Mouse (Mus musculus) forebrain, postnatal 0 days (tissue): ENCODE measurements around the gene Fbxw4. TPM values are rescaled to one million over a fixed set of nuclear protein-coding genes. Genes with fewer than 3 reads are reported as not detected.
A peak's percentile ranks its signal among the peaks of the same experiment; 100 is the strongest.

Experiments used
- ATAC-seq: fragments of 200-750 bp; cut with Nextera tagmentation; 2 replicates; pipeline ENCODE4 v1.8.0; 2017; ENCODE audit warnings: mild to moderate bottlenecking, moderate library complexity
- DNase-seq: peaks from one replicate; pipeline ENCODE4 v3.0.0-alpha.2; 2015
- H3K27ac ChIP-seq: fragments of 300-500 bp; sonication (generic); 2 replicates; pipeline ENCODE4 v1.5.1; 2014; ENCODE audit warnings: low read depth, mild to moderate bottlenecking, antibody characterized with exemption, low read length, moderate library complexity, mixed read lengths
- H3K27me3 ChIP-seq: fragments of 300-500 bp; sonication (generic); 2 replicates; pipeline ENCODE4 v1.6.1; 2014; ENCODE audit warnings: mild to moderate bottlenecking, low read length, mixed read lengths; ENCODE audit not compliant: insufficient read depth
- H3K36me3 ChIP-seq: fragments of 300-500 bp; sonication (generic); 2 replicates; pipeline ENCODE4 v1.6.1; 2014; ENCODE audit warnings: mild to moderate bottlenecking, moderate library complexity; ENCODE audit not compliant: insufficient read depth
- H3K4me1 ChIP-seq: fragments of 300-500 bp; sonication (generic); 2 replicates; pipeline ENCODE4 v1.6.1; 2014; ENCODE audit warnings: antibody characterized with exemption; ENCODE audit not compliant: insufficient read depth
- H3K4me2 ChIP-seq: fragments of 300-500 bp; sonication (generic); 2 replicates; pipeline ENCODE4 v1.6.1; 2014; ENCODE audit warnings: low read depth, mild to moderate bottlenecking, moderate library complexity
- H3K4me3 ChIP-seq: fragments of 300-500 bp; sonication (generic); 2 replicates; pipeline ENCODE4 v1.5.1; 2014; ENCODE audit warnings: low read depth, low read length, mixed read lengths
- H3K9ac ChIP-seq: fragments of 300-500 bp; sonication (generic); 2 replicates; pipeline ENCODE4 v1.6.1; 2014; ENCODE audit warnings: mild to moderate bottlenecking
- H3K9me3 ChIP-seq: fragments of 300-500 bp; sonication (generic); 2 replicates; pipeline ENCODE4 v1.6.1; 2016; ENCODE audit warnings: low read length
- CTCF ChIP-seq: sonication (generic); IDR thresholded peaks from 2 replicates; pipeline ENCODE4 v1.5.1; 2016; ENCODE audit warnings: antibody characterized with exemption, control low read depth, low read depth
- WGBS: fragments of 180-500 bp; shearing (Covaris S2); extraction: QIAGEN DNeasy Blood & Tissue Kit; methylation state at CpG from one replicate; pipeline ENCODE4 v1.1.7; 2014; 5-methylcytosine and 5-hydroxymethylcytosine counted together
- polyA plus RNA-seq: library from polyadenylated mRNA; unstranded; fragments of >200 nt; fragmentation: Nextera tagmentation; extraction: Ambion mirVana; gene quantifications from 2 replicates; pipeline ENCODE4 v1.2.1, GENCODE M21; 2015
- total RNA-seq: library from RNA; depleted of rRNA; stranded (reverse); fragments of >200 nt; gene quantifications from 2 replicates; pipeline ENCODE4 v1.2.3, GENCODE M21; 2014

The Fbxw4 gene
- total and polyA plus RNA-seq, 2 experiments from 2014 or later, result 6.4 to 31.8 TPM

DNA sequence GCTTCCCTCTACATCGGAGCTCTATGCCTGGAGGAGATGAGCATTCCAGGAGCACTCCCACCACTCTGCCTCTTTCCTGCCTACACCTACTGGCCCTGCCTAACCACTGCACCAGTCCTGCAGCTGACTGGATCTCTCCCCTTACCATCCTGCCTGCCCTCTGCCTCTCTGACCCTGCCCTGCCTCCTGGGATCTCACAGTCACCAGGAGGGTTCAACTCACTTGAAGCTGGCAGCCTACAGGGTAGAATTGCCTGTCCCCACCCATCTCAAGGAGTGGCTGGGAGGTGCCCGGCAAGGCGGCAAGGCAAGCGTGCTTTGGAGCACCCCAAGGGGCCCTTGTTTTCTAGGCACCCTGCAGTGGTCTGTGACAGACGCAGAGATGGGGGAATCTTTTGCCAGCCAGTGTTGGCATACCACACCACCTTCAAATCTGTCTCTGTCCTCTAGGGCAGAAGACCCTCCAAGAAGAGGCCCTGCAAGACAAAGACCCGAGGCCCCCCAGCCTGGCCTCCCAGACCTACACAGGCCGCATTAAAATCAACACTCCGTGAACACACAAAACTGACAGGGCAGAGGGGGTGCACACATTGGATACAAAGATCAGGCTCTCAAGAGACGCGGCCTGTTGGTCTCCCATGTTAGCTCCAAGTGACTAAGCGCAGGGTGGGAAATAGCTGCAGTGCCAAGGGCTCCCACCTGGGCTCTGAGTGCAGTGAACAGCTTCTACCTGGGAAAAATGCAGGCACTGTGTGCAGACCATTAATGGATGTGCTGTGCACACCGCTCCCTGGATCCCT, 44.5 kb downstream of the Fbxw4 start:
- no peak for TF ChIP-seq CTCF
- Histone ChIP-seq H3K4me3 (no peak overlapping the region), H3K4me1 (no peaks in the 10 kb centered on the region), H3K9me3 (no peaks in the 10 kb centered on the region), H3K27me3 (no peaks in the 10 kb centered on the region), H3K27ac (no peak overlapping the region), H3K36me3 (peaks cover 4% of the 10 kb centered on the region; the same call in 1 of the 2 replicates), H3K9ac (no peak overlapping the region), H3K4me2 (no peak overlapping the region)
- peak; percentile 8 for ATAC-seq
- DNase-seq, result no peak
- 37% methylated on average over 12 of the region's 12 CpGs for WGBS

DNA sequence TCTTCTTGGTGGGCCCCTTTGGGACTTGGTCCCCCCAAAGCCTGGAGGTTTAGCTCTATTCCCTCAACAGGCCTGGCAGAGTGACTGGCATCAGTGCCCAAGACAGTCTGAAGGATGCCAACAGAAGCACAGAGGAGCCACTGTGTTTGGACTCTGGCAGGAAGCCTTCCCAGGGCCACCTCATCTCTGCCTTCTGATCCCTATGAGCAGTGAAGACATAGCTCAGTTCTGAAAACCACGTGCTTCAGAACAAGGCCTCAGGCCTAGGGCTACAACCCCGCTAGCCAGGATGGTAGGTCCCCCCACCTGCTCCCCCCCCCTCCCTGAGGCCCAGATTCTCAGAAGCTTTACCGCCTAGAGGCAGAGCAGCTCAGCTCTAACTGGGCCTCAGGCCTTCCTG, 45.2 kb downstream of the Fbxw4 start:
- Histone ChIP-seq H3K27me3 (no peaks in the 10 kb centered on the region), H3K27ac (no peak overlapping the region), H3K9ac (no peak overlapping the region), H3K4me1 (no peaks in the 10 kb centered on the region), H3K9me3 (no peaks in the 10 kb centered on the region), H3K4me3 (no peak overlapping the region), H3K4me2 (no peak overlapping the region), H3K36me3 (peaks cover 2% of the 10 kb centered on the region; the same call in 1 of the 2 replicates)
- ATAC-seq (peak; percentile 78), DNase-seq (peak; percentile 41)
- 36% methylated on average over 3 of the region's 3 CpGs for whole genome bisulfite sequencing
- no peak for TF ChIP-seq CTCF

- WGBS, result 41% methylated on average over 8 of the region's 8 CpGs
- Histone ChIP-seq H3K4me3 (no peak overlapping the region), H3K4me2 (no peak overlapping the region), H3K9ac (no peak overlapping the region), H3K27me3 (no peaks in the 10 kb centered on the region), H3K36me3 (no peaks in the 10 kb centered on the region), H3K9me3 (no peaks in the 10 kb centered on the region), H3K4me1 (no peaks in the 10 kb centered on the region), H3K27ac (no peak overlapping the region)
- no peak for TF ChIP-seq CTCF
- DNase-seq, result peak; percentile 34
- ATAC-seq, result no peak
Measured at GRCm38 (mm10) chr19:45614375-45614774, 45.7 kb downstream of the Fbxw4 start.

- no peaks in the 10 kb centered on the region for H3K27me3 ChIP-seq
- no peak overlapping the region for H3K9ac ChIP-seq
- H3K9me3 ChIP-seq, result no peaks in the 10 kb centered on the region
- H3K36me3 ChIP-seq, result no peaks in the 10 kb centered on the region
- no peak for DNase-seq
- H3K4me2 ChIP-seq, result no peak overlapping the region
- TF ChIP-seq CTCF, result no peak
- WGBS, result 72% methylated on average over 5 of the region's 5 CpGs
- no peak for ATAC-seq
- H3K4me1 ChIP-seq, result no peaks in the 10 kb centered on the region
- no peak overlapping the region for H3K4me3 ChIP-seq
- no peak overlapping the region for H3K27ac ChIP-seq
Measured at GRCm38 (mm10) chr19:45610823-45611222, 49.3 kb downstream of the Fbxw4 start.

DNA sequence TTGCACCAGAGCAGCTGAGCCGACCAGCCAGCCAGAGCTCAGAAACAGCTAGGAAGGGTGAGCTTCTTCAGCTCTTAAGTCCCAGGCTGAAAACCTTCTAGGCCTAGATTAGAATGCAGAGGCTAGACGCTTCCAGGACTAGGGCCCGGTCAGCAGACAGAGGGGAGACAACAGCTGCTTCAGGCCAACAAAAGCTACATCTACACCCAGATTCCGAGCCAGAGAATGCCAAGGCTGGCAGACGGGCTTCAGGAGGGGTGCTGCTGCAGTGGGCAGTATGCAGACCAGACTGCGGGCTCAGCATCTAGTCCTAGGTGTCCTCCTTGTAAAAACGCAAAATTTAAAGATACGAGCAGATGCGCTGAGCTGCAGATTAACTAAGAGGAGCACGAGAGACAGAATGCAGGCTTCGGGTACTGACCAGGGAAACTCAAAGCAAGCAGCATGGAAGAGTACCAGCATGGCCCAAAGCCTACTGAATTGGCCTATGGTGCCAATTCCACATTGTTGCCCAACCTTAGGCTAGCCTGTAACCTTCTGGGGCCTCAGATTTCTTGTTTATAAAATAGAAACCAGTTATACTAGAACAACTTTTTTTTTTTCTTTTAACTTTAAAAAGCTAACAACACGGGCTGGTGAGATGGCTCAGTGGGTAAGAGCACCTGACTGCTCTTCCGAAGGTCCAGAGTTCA, 51.3 kb downstream of the Fbxw4 start:
- H3K4me2 ChIP-seq, result no peak overlapping the region
- no peak overlapping the region for H3K9ac ChIP-seq
- no peak for DNase-seq
- no peaks in the 10 kb centered on the region for H3K9me3 ChIP-seq
- no peak overlapping the region for H3K4me3 ChIP-seq
- 77% methylated on average over 13 of the region's 13 CpGs for WGBS
- no peak for TF ChIP-seq CTCF
- H3K4me1 ChIP-seq, result no peaks in the 10 kb centered on the region
- H3K36me3 ChIP-seq, result 0 out of 2 replicates have a peak, but pooled peaks cover 4% of the 10 kb centered on the region
- 0 out of 2 replicates have a peak, but pooled peaks cover 3% of the 10 kb centered on the region for H3K27me3 ChIP-seq
- no peak for ATAC-seq
- no peak overlapping the region for H3K27ac ChIP-seq

DNA sequence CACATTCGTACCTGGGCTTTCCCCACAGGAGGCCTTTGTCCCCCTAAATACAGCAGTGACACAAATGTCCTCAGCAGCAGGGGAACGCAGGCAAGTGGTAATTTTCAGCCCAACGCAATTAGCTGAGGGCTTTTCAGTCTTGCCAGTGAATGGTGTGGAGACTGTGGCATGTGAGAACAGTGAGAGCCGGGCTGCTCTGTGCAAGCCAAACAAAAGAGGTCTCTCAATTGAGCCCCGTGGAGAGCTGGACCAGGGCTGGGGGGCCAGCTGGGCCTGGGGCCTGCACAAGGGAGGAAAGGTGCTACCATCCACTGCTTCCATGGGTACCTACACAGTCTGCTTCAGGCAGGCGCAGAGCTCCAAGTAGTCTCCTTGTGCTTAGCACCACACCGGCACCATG, 52.6 kb downstream of the Fbxw4 start:
- TF ChIP-seq CTCF, result no peak
- 13% methylated on average over 7 of the region's 7 CpGs for whole genome bisulfite sequencing

GRCm38 (mm10) chr19:45606701-45607100, 53.4 kb downstream of the Fbxw4 start:
- H3K27me3 ChIP-seq, result peaks cover 3% of the 10 kb centered on the region; the same call in 1 of the 2 replicates
- DNase-seq (no peak), ATAC-seq (no peak)
- 69% methylated on average over 4 of the region's 4 CpGs for WGBS
- no peak overlapping the region for H3K9ac ChIP-seq
- 0 out of 2 replicates have a peak, but pooled peaks cover 4% of the 10 kb centered on the region for H3K36me3 ChIP-seq
- no peaks in the 10 kb centered on the region for H3K9me3 ChIP-seq
- no peak overlapping the region for H3K4me2 ChIP-seq
- H3K4me3 ChIP-seq, result no peak overlapping the region
- H3K27ac ChIP-seq, result no peak overlapping the region
- no peak for TF ChIP-seq CTCF
- no peaks in the 10 kb centered on the region for H3K4me1 ChIP-seq

More for the DNA sequence above, 52.6 kb downstream of the Fbxw4 start:
- 0 out of 2 replicates have a peak, but pooled peaks cover 4% of the 10 kb centered on the region for H3K36me3 ChIP-seq
- no peaks in the 10 kb centered on the region for H3K4me1 ChIP-seq
- H3K4me2 ChIP-seq, result no peak overlapping the region
- DNase-seq (peak; percentile 20), ATAC-seq (peak; percentile 55)
- no peak overlapping the region for H3K9ac ChIP-seq
- H3K27ac ChIP-seq, result no peak overlapping the region
- H3K9me3 ChIP-seq, result no peaks in the 10 kb centered on the region
- no peak overlapping the region for H3K4me3 ChIP-seq
- H3K27me3 ChIP-seq, result peaks cover 3% of the 10 kb centered on the region; the same call in 1 of the 2 replicates
